Mouse (Mus musculus) heart, embryonic 12.5 days (tissue): ENCODE measurements at regions not wholly inside any gene's neighbourhood (a gene's known extent, or its start where the extent isn't known, plus 50 kb on each side); places are given as distances from the start of the nearest gene placed in this dataset.

Experiments used
- ATAC-seq: fragments of 200-750 bp; cut with Nextera tagmentation; 2 replicates; pipeline ENCODE4 v1.8.0; 2017; ENCODE audit warnings: moderate TSS enrichment, moderate library complexity; ENCODE audit not compliant: insufficient number of reproducible peaks, low FRiP score
- H3K27ac ChIP-seq: fragments of 300-500 bp; sonication (generic); 2 replicates; pipeline ENCODE4 v1.5.1; 2016; ENCODE audit warnings: mild to moderate bottlenecking, moderate library complexity; ENCODE audit not compliant: poor library complexity, severe bottlenecking
- H3K27me3 ChIP-seq: fragments of 300-500 bp; sonication (generic); replicated peaks from 2 replicates; pipeline ENCODE4 v1.6.1; 2016; ENCODE audit warnings: mild to moderate bottlenecking, moderate library complexity
- H3K36me3 ChIP-seq: fragments of 300-500 bp; sonication (generic); 2 replicates; pipeline ENCODE4 v1.6.1; 2016; ENCODE audit warnings: mild to moderate bottlenecking, moderate library complexity
- H3K4me1 ChIP-seq: fragments of 300-500 bp; sonication (generic); replicated peaks from 2 replicates; pipeline ENCODE4 v1.6.1; 2016; ENCODE audit warnings: mild to moderate bottlenecking
- H3K4me2 ChIP-seq: fragments of 300-500 bp; sonication (generic); 2 replicates; pipeline ENCODE4 v1.6.1; 2016; ENCODE audit warnings: mild to moderate bottlenecking, moderate library complexity
- H3K4me3 ChIP-seq: fragments of 300-500 bp; sonication (generic); 2 replicates; pipeline ENCODE4 v1.5.1; 2016; ENCODE audit warnings: mild to moderate bottlenecking
- H3K9ac ChIP-seq: fragments of 300-500 bp; sonication (generic); 2 replicates; pipeline ENCODE4 v1.6.1; 2016; ENCODE audit warnings: mild to moderate bottlenecking, moderate library complexity
- H3K9me3 ChIP-seq: fragments of 300-500 bp; sonication (generic); replicated peaks from 2 replicates; pipeline ENCODE4 v1.6.1; 2016; ENCODE audit warnings: mild to moderate bottlenecking, moderate library complexity
- WGBS: fragments of 180-500 bp; shearing (Covaris S2); methylation state at CpG from one replicate; pipeline ENCODE4 v1.1.7; 2016; 5-methylcytosine and 5-hydroxymethylcytosine counted together

DNA sequence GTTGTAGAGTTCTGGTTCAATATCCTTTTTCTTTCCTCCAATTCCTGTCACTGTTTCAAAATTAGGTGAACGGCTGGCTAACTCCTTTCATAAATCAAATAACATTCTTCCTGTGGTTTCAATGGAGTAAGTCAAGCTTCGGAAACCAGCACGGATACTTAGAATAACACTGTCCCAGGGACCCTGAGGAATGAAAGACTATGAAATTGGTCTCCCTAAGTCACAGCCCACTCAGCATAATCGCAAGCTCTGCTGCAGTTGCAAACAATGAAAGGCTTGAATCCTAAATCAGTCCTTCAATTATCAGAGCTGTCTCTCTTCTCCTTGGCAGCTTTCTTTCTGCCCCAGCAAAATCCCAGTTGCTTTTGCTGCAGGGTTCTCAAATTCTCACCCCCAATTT lies 475.8 kb downstream of the Rps29 start:
- Histone ChIP-seq H3K36me3 (no peaks in the 10 kb centered on the region), H3K9me3 (no peaks in the 10 kb centered on the region), H3K4me2 (no peak overlapping the region), H3K4me1 (peaks cover 5% of the 10 kb centered on the region), H3K27ac (no peak overlapping the region), H3K27me3 (no peaks in the 10 kb centered on the region), H3K9ac (no peak overlapping the region), H3K4me3 (no peak overlapping the region)
- ATAC-seq, result no peak
- WGBS, result 68% methylated on average over 4 of the region's 4 CpGs

DNA sequence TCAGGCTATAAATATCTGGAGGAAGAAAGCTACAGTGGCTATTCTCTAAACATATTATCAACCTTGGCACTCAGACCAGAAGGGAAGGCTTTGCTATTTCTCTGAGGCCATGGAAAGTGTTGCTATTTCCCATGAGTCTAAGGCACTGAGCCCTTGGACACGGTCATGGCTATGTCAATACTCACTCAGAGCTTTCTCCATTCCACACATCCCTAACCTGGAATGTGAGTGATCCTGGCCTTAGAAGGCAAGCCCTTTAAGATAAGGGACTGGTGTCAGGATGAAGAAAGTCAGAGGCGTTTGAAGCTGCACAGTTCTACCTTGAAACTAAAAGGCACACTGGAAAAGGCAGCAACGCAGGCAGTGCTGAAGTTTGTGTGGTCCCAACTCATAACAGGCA lies 478.3 kb downstream of the Rps29 start:
- no peaks in the 10 kb centered on the region for H3K27me3 ChIP-seq
- 18% methylated on average over 3 of the region's 3 CpGs for WGBS

DNA sequence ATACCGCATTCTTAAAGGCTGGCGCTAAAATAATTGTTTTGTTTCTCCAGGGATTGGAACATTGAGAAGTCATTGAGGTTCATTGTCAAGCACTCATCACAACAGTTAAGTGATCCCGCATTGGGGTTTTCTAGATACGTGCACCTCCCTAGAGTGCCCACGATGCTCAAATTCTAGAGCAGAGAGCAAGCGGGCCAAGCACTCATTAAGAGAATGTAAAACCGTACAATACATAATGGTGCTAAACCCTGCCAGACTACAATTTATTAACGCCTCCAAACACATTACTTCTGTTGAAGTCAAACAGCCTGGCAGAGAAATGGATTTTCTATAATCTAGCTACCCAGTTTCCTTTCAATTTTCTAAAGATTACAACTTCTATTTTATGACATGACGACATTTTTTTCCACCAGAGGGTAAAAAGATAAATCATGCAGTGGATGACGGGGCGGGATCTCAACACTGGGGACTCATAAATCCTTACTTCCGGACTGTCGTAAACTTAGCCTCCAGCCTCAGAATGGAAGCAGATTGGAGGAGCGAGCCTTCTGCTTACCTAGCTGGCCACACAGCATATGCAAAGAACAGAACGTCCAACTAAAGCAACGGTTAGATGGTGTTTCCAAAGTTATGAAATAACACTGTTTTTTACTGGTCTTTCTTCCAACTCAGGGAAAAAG lies 482.8 kb downstream of the Rps29 start:
- Histone ChIP-seq H3K4me1 (peaks cover 5% of the 10 kb centered on the region), H3K27ac (no peak overlapping the region), H3K4me2 (no peak overlapping the region), H3K4me3 (no peak overlapping the region), H3K36me3 (no peaks in the 10 kb centered on the region), H3K27me3 (no peaks in the 10 kb centered on the region), H3K9me3 (no peaks in the 10 kb centered on the region), H3K9ac (no peak overlapping the region)
- 86% methylated on average over 16 of the region's 16 CpGs for WGBS
- no peak for ATAC-seq

More for the DNA sequence above, 478.3 kb downstream of the Rps29 start:
- no peaks in the 10 kb centered on the region for H3K36me3 ChIP-seq
- peak; percentile 48; the same call in 1 of the 2 replicates for ATAC-seq
- H3K4me2 ChIP-seq, result no peak overlapping the region
- no peak overlapping the region for H3K9ac ChIP-seq
- no peak overlapping the region for H3K4me3 ChIP-seq
- H3K4me1 ChIP-seq, result peaks cover 5% of the 10 kb centered on the region
- H3K27ac ChIP-seq, result peak overlapping the region; percentile 37; the same call in 1 of the 2 replicates
- H3K9me3 ChIP-seq, result no peaks in the 10 kb centered on the region

DNA sequence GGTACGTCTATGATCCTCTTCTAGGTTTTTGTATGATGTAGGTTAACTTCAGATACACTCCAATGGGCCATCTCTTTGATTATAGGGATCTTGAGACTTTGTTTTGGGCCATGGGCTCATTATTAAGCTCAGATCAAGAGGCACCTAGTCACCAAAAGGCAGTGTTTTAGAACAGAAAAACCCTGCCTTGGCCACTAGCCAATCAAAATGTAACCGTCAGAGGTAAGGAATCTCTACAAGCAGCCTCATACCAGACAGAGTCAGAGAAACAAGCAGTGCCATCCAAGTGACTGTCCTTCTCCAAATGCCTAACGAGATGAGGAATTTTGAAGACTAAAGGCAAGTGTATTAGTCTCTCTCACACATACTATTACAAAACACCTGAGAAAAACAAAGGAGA lies 487.0 kb downstream of the Rps29 start:
- no peak overlapping the region for H3K4me2 ChIP-seq
- no peak overlapping the region for H3K4me3 ChIP-seq
- no peaks in the 10 kb centered on the region for H3K27me3 ChIP-seq
- H3K27ac ChIP-seq, result no peak overlapping the region
- WGBS, result 60% methylated on average over 3 of the region's 3 CpGs
- H3K36me3 ChIP-seq, result no peaks in the 10 kb centered on the region
- no peaks in the 10 kb centered on the region for H3K4me1 ChIP-seq
- H3K9ac ChIP-seq, result no peak overlapping the region
- no peaks in the 10 kb centered on the region for H3K9me3 ChIP-seq
- ATAC-seq, result no peak

DNA sequence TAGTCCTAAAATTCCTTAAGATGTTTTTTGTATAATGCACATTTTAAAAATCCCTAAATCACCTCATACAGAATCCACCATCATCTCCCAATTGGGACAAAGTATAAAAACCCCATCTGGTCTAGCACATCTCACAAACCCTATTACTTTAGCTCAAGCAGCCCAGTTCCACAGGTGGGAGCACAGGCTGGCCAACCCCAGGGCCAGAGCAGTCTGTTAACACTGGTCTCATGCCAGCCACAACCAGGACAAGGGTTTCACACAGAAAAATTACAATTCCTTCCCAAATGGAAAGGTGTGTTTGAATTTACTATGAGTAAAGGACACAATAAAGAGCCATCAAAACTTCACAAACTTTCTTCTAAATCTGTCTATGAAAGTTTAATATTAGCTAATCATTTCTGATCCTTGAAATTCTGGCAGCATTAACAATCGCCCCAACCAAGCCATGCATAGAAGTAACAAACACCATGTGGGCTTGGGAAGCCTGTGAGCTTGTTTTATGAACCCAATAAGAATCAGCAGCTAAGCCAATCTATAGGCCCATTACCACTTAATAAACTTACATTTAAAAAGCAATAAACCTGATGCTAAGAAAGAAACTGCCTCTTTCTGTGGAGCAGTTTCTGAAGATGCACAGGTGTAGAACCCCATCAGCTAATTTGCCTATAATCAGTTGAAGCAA lies 512.9 kb downstream of the Rps29 start:
- Histone ChIP-seq H3K9ac (no peak overlapping the region), H3K4me1 (no peaks in the 10 kb centered on the region), H3K27ac (no peak overlapping the region), H3K4me2 (no peak overlapping the region), H3K36me3 (no peaks in the 10 kb centered on the region), H3K9me3 (no peaks in the 10 kb centered on the region), H3K27me3 (no peaks in the 10 kb centered on the region), H3K4me3 (no peak overlapping the region)
- WGBS, result 89% methylated on average over 1 of the region's 1 CpGs
- no peak for ATAC-seq

DNA sequence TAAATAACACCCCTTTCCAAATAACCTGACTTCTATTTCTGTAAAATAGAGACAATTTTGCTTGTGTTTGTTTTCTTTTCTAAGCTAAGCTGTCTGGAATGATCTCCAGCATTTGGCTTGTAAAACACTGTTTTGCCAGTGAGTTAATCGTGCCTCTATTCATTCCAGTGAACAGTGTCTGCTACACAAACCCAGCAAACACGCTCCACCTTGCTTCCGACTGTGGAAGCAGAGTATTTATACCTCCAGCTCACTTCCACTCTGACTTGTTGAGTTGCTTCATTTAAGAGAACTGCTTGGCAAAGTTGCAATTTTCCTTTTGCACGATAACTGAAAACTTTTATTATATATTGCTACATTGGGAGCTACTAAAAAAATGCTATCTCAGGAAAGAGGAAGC lies 515.3 kb downstream of the Rps29 start:
- no peak overlapping the region for H3K4me3 ChIP-seq
- H3K4me2 ChIP-seq, result no peak overlapping the region
- no peak overlapping the region for H3K9ac ChIP-seq
- H3K27me3 ChIP-seq, result no peaks in the 10 kb centered on the region
- no peak overlapping the region for H3K27ac ChIP-seq
- no peaks in the 10 kb centered on the region for H3K9me3 ChIP-seq
- no peaks in the 10 kb centered on the region for H3K36me3 ChIP-seq
- 84% methylated on average over 4 of the region's 4 CpGs for WGBS
- H3K4me1 ChIP-seq, result no peaks in the 10 kb centered on the region
- ATAC-seq, result no peak

DNA sequence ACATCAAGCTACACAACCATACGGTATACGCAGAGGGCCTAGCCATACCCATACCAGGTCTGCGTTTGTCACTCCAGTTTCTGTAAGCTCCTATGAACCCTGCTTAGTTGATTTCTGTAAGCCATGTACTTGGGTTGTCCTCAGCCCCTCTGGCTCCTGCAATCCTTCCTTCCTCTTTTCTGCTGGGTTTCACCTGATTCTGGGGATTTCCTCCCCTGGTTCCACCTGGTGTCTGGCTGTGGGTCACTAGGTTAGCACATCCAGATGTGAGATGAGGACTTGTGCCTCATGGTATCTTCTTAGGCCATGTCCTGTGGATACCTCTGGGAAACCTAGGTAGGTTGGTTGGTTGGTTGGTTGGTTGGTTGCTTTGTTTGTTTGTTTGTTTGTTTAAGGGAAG lies 526.5 kb downstream of the Rps29 start:
- Histone ChIP-seq H3K4me3 (no peak overlapping the region), H3K27ac (no peak overlapping the region), H3K4me2 (no peak overlapping the region), H3K36me3 (no peaks in the 10 kb centered on the region), H3K27me3 (no peaks in the 10 kb centered on the region), H3K9me3 (no peaks in the 10 kb centered on the region), H3K9ac (no peak overlapping the region), H3K4me1 (no peaks in the 10 kb centered on the region)
- ATAC-seq, result no peak
- 90% methylated on average over 3 of the region's 3 CpGs for WGBS

DNA sequence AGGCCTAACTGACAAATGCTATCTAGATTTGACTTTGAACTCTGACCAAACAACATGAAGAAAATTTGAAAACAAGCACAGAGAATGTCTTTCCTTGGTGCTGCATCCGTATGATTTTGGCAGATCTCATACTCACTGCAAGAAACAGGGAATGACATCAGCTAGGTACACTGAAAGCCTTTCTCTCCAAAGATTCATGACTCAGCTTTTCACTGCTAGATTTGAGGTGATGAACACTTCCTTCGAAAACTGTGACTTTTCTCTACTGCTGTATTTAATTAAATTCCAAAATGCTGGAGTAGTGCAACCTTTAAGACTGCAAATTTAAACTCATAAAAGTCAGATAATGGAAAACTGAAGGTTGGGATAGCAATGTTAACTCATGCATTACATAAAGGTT lies 540.6 kb downstream of the Rps29 start:
- Histone ChIP-seq H3K4me3 (no peak overlapping the region), H3K27me3 (no peaks in the 10 kb centered on the region), H3K9ac (no peak overlapping the region), H3K9me3 (no peaks in the 10 kb centered on the region), H3K27ac (no peak overlapping the region), H3K4me2 (no peak overlapping the region), H3K4me1 (no peaks in the 10 kb centered on the region), H3K36me3 (no peaks in the 10 kb centered on the region)
- WGBS, result 68% methylated on average over 2 of the region's 2 CpGs
- no peak for ATAC-seq

DNA sequence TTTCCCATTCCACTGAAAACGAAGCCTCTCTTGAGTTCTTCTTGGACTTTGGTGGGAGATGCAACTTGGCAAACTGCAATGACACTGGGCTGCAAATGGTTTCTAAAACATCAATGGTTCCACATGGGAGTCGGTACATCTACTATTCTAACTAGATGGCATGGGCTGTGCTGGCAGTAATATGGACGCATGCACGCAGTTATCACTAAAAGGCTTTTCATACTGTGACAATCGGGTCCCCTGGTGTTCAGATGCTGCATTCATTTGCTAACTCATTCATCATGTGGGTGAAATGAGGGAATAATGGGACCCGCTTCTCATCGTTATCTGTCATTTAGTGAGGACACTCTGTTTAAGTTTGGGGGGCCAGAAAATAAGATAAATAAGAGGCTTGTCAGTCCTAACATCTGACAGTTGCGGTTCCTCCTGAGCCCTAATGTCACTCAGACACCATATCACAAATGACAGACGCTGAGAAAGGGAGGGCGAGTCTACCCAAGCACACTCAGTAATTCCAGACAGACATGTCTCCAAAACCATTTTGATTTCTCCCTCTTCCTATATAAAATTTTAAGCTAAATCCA lies 553.5 kb downstream of the Rps29 start:
- no peaks in the 10 kb centered on the region for H3K36me3 ChIP-seq
- H3K4me1 ChIP-seq, result no peaks in the 10 kb centered on the region
- ATAC-seq, result no peak
- H3K9me3 ChIP-seq, result no peaks in the 10 kb centered on the region
- H3K27ac ChIP-seq, result no peak overlapping the region
- H3K9ac ChIP-seq, result no peak overlapping the region
- H3K27me3 ChIP-seq, result no peaks in the 10 kb centered on the region
- H3K4me2 ChIP-seq, result no peak overlapping the region
- no peak overlapping the region for H3K4me3 ChIP-seq
- WGBS, result 81% methylated on average over 10 of the region's 10 CpGs

DNA sequence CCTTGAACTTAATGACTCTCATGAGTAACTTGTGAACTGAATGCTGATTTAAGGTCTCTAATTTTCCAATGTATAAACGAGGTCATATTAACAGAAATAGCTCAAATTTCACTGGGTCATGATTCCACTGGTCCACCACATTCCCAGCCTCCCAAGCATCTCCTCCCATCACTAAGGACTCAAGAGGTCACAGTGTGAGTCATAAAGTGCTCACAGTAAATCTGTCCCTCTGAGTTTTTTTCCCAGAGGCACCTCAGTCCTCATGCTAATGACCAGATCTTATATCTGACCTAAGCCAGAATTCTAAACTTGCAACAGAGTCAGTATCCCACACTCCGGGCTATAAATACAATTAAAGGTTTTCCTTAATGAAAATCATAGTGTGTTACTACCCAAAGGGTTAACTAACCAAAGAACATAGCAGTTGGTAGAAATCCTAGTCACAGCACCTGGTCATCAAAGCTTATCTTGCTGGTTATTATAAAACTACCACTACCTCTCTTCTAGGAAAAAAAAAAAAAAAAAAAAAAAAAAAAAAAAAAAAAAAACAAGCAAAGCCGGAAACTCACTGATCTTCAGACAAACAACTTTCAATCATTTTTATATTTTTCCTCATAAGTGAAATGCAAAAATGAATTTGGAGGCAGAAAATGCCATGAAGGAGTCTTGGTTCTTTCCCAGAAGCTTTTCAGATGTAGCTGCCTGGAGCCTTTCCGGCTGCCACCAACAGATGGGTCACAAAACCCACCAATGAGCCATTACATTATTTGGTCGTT lies 554.3 kb downstream of the Rps29 start:
- WGBS, result 76% methylated on average over 5 of the region's 5 CpGs
- H3K9me3 ChIP-seq, result no peaks in the 10 kb centered on the region
- H3K9ac ChIP-seq, result no peak overlapping the region
- H3K27me3 ChIP-seq, result no peaks in the 10 kb centered on the region
- no peaks in the 10 kb centered on the region for H3K36me3 ChIP-seq
- no peak overlapping the region for H3K27ac ChIP-seq
- no peak overlapping the region for H3K4me2 ChIP-seq
- no peak overlapping the region for H3K4me3 ChIP-seq
- no peak for ATAC-seq
- no peaks in the 10 kb centered on the region for H3K4me1 ChIP-seq

DNA sequence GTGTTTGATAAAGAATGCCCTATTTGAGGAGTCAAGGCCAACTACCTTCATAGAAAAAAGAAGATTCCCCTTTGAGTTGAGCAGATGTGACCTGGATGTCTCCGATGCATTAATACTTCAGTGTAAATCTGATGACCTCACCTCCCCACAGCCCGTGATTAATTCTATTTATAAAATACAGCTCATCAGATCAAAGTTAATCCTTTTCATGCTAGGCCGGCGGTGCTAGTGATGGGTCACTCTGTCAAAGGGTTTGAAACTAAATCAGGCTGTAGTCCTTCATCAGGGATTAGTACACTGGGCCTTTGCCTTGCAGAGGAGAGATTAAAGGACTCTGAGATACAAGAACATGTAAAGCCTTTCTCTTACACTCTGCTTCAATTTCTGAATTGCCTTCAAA lies 556.3 kb downstream of the Rps29 start:
- Histone ChIP-seq H3K36me3 (no peaks in the 10 kb centered on the region), H3K9me3 (no peaks in the 10 kb centered on the region), H3K9ac (no peak overlapping the region), H3K27ac (no peak overlapping the region), H3K4me2 (no peak overlapping the region), H3K4me3 (no peak overlapping the region), H3K4me1 (no peaks in the 10 kb centered on the region), H3K27me3 (no peaks in the 10 kb centered on the region)
- 67% methylated on average over 4 of the region's 4 CpGs for WGBS
- ATAC-seq, result no peak
